In the genomic region with DNA sequence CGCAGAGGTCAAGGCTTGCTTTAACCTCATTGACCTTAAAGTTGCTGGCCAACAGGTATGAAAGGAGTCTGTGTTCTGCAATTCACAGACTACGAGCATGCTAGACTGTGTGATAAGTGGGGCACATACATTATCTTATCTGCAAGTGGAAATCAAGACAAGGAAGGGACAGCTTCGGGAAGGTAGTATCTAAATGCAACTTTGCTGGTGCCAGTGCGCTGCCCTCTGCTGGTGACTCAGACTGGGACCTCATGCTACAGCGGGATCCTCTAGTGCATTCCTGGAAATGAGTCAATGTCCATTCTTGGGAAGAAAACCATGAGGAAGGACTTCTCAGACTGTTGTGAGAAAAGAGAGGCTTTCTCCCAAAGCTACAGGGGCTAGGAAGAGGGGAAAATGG, we compare ENCODE assay signal across 7 mouse cellular contexts. TPM values are rescaled to one million over a fixed set of nuclear protein-coding genes. Genes with fewer than 3 reads are reported as not detected.
A peak's percentile ranks its signal among the peaks of the same experiment; 100 is the strongest.
DNase-seq lines count a peak whose midpoint lies in the region; ATAC-seq and TF ChIP-seq lines count a peak whose summit lies in the region.

No protein-coding gene starts in this region.

- no peak for TF ChIP-seq POLR2A in cerebellum, adult 2 months (IDR thresholded peaks at IDR 0.05; ENCODE audit: borderline replicate concordance, insufficient read depth, low read length)

- WGBS in cerebellum, adult 2 months = 46% methylated on average over 5 of the region's 5 CpGs

- H3K4me1 ChIP-seq in cerebellum, adult 2 months (ENCODE audit: control insufficient read depth, insufficient read depth, low read length) = no peaks in the 10 kb centered on the region; the same call in 1 of the 2 replicates

- ATAC-seq in erythroblast, adult 5-6 weeks (replicated peaks; ENCODE audit: low FRiP score, poor library complexity, severe bottlenecking) = no peak

- H3K27ac ChIP-seq in cerebellum, adult 2 months (ENCODE audit: insufficient read depth, low read length) = no peak overlapping the region

- H3K27me3 ChIP-seq in cerebellum, adult 2 months (ENCODE audit: control insufficient read depth, insufficient read depth, low read length) = no peaks in the 10 kb centered on the region

- peak; percentile 88 for TF ChIP-seq CTCF in cerebellum, adult 2 months (IDR thresholded peaks at IDR 0.05; ENCODE audit: borderline replicate concordance, insufficient read depth, low read depth, low read length)

- H3K4me3 ChIP-seq in cerebellum, adult 2 months (replicated peaks; ENCODE audit: insufficient read depth, low read depth, low read length) = no peak overlapping the region

- peak; percentile 44 for DNase-seq in ovary, postnatal 14 days (ENCODE audit: low spot score)
- DNase-seq in ovary, postnatal 10 days (ENCODE audit: low spot score) = no peak
- DNase-seq in R1 (ENCODE audit: low read depth, low spot score) = peak; percentile 58
- peak; percentile 60 to 66 for DNase-seq in cerebellum, adult 2 months
- DNase-seq in induced T-regulatory cell, adult 2 months (ENCODE audit: low read depth) = peak; percentile 77
- peak; percentile 85 for DNase-seq in naive thymus-derived CD4-positive, alpha-beta T cell, adult 2 months (ENCODE audit: low read depth)

RNA-seq across cellular contexts. Expression of a gene that starts 11.4 kb away (rescaled TPM):
- 3.2 and 3.9 TPM in 2 replicates for polyA plus RNA-seq in cerebellum, adult 2 months (2012; rRNA removed)
- 4.8 and 6.7 TPM in 2 replicates for total RNA-seq in erythroblast, adult 5-6 weeks (2015; ENCODE audit: low replicate concordance)
- 3.5 and 5.5 TPM in 2 replicates for total RNA-seq in erythroblast, adult 5-6 weeks (2017; ENCODE audit: low replicate concordance)

RNA-seq across cellular contexts. Expression of a gene that starts 16.7 kb away (rescaled TPM):
- 3.5 and 5.4 TPM in 2 replicates for polyA plus RNA-seq in cerebellum, adult 2 months (2012; rRNA removed)
- total RNA-seq in erythroblast, adult 5-6 weeks (2015; ENCODE audit: low replicate concordance) = 9.8 and 15.0 TPM in 2 replicates
- 9.4 and 13.0 TPM in 2 replicates for total RNA-seq in erythroblast, adult 5-6 weeks (2017; ENCODE audit: low replicate concordance)

RNA-seq across cellular contexts. Expression of a gene that starts 29.4 kb away (rescaled TPM):
- polyA plus RNA-seq in cerebellum, adult 2 months (2012; rRNA removed) = 110 and 122 TPM in 2 replicates
- 71.9 and 86.1 TPM in 2 replicates for total RNA-seq in erythroblast, adult 5-6 weeks (2015; ENCODE audit: low replicate concordance)
- 54.2 and 57.9 TPM in 2 replicates for total RNA-seq in erythroblast, adult 5-6 weeks (2017; ENCODE audit: low replicate concordance)
